Mouse (Mus musculus) forebrain, embryonic 11.5 days (tissue): ENCODE measurements at regions not wholly inside any gene's neighbourhood (a gene's known extent, or its start where the extent isn't known, plus 50 kb on each side); places are given as distances from the start of the nearest gene placed in this dataset.

Source experiments
- ATAC-seq: fragments of 200-750 bp; cut with Nextera tagmentation; replicated peaks from 2 replicates; pipeline ENCODE4 v1.8.0; 2017; ENCODE audit warnings: moderate TSS enrichment; ENCODE audit not compliant: low FRiP score
- DNase-seq: peaks from one replicate; pipeline ENCODE4 v3.0.0-alpha.2; 2017; ENCODE audit warnings: low spot score
- H3K27ac ChIP-seq: fragments of 300-500 bp; sonication (generic); 2 replicates; pipeline ENCODE4 v1.5.1; 2014; ENCODE audit warnings: low read depth, low read length
- H3K27me3 ChIP-seq: fragments of 300-500 bp; sonication (generic); 2 replicates; pipeline ENCODE4 v1.6.1; 2014; ENCODE audit warnings: mild to moderate bottlenecking, low read length, mixed read lengths; ENCODE audit not compliant: control insufficient read depth, insufficient read depth
- H3K36me3 ChIP-seq: fragments of 300-500 bp; sonication (generic); 2 replicates; pipeline ENCODE4 v1.6.1; 2014; ENCODE audit warnings: mild to moderate bottlenecking, low read length, moderate library complexity, mixed read lengths; ENCODE audit not compliant: control insufficient read depth, insufficient read depth
- H3K4me1 ChIP-seq: fragments of 300-500 bp; sonication (generic); replicated peaks from 2 replicates; pipeline ENCODE4 v1.6.1; 2014; ENCODE audit warnings: low read length, mixed read lengths; ENCODE audit not compliant: control insufficient read depth, insufficient read depth
- H3K4me2 ChIP-seq: fragments of 300-500 bp; sonication (generic); 2 replicates; pipeline ENCODE4 v1.6.1; 2014; ENCODE audit warnings: low read depth, mild to moderate bottlenecking, low read length, moderate library complexity, mixed read lengths; ENCODE audit not compliant: severe bottlenecking
- H3K4me3 ChIP-seq: fragments of 300-500 bp; sonication (generic); 2 replicates; pipeline ENCODE4 v1.5.1; 2014; ENCODE audit warnings: low read depth, low read length
- H3K9ac ChIP-seq: fragments of 300-500 bp; sonication (generic); 2 replicates; pipeline ENCODE4 v1.6.1; 2014; ENCODE audit warnings: low read length
- H3K9me3 ChIP-seq: fragments of 300-500 bp; sonication (generic); 2 replicates; pipeline ENCODE4 v1.6.1; 2016; ENCODE audit warnings: low read length, mixed read lengths; ENCODE audit not compliant: control insufficient read depth
- WGBS: fragments of 180-500 bp; shearing (Covaris S2); extraction: QIAGEN DNeasy Blood & Tissue Kit; methylation state at CpG from one replicate; pipeline ENCODE4 v1.1.7; 2014; 5-methylcytosine and 5-hydroxymethylcytosine counted together

- H3K27ac ChIP-seq, result no peak overlapping the region
- no peak overlapping the region for H3K4me2 ChIP-seq
- no peak for ATAC-seq
- WGBS, result 80% methylated on average over 3 of the region's 3 CpGs
- no peaks in the 10 kb centered on the region for H3K9me3 ChIP-seq
- H3K4me1 ChIP-seq, result no peaks in the 10 kb centered on the region
- H3K36me3 ChIP-seq, result no peaks in the 10 kb centered on the region
- no peaks in the 10 kb centered on the region for H3K27me3 ChIP-seq
- no peak overlapping the region for H3K4me3 ChIP-seq
- no peak for DNase-seq
- H3K9ac ChIP-seq, result no peak overlapping the region
Observed at GRCm38 (mm10) chr17:89592826-89593225, 317.4 kb downstream of the Gm10184 start.

- Histone ChIP-seq H3K4me3 (no peak overlapping the region), H3K4me1 (no peaks in the 10 kb centered on the region), H3K4me2 (no peak overlapping the region), H3K9me3 (no peaks in the 10 kb centered on the region), H3K27me3 (no peaks in the 10 kb centered on the region), H3K36me3 (no peaks in the 10 kb centered on the region), H3K9ac (no peak overlapping the region), H3K27ac (no peak overlapping the region)
- DNase-seq (no peak), ATAC-seq (no peak)
Observed at GRCm38 (mm10) chr17:89559506-89559905, 350.7 kb downstream of the Gm10184 start.

GRCm38 (mm10) chr17:89554754-89555153, 354.3 kb upstream of the Fshr start:
- WGBS, result 77% methylated on average over 1 of the region's 1 CpGs
- ATAC-seq, result no peak; the same call in 1 of the 2 replicates

GRCm38 (mm10) chr17:89553597-89553996, 353.1 kb upstream of the Fshr start:
- no peaks in the 10 kb centered on the region for H3K9me3 ChIP-seq
- ATAC-seq, result no peak
- WGBS, result 83% methylated on average over 3 of the region's 3 CpGs

More at GRCm38 (mm10) chr17:89554754-89555153, 354.3 kb upstream of the Fshr start:
- no peaks in the 10 kb centered on the region for H3K36me3 ChIP-seq
- H3K27ac ChIP-seq, result no peak overlapping the region
- DNase-seq, result no peak
- H3K9ac ChIP-seq, result no peak overlapping the region
- H3K4me3 ChIP-seq, result no peak overlapping the region
- no peaks in the 10 kb centered on the region for H3K4me1 ChIP-seq
- no peaks in the 10 kb centered on the region for H3K27me3 ChIP-seq
- no peak overlapping the region for H3K4me2 ChIP-seq
- H3K9me3 ChIP-seq, result no peaks in the 10 kb centered on the region

GRCm38 (mm10) chr17:89550758-89551157, 350.3 kb upstream of the Fshr start:
- no peaks in the 10 kb centered on the region for H3K9me3 ChIP-seq
- no peak overlapping the region for H3K4me3 ChIP-seq
- H3K9ac ChIP-seq, result no peak overlapping the region
- 81% methylated on average over 3 of the region's 3 CpGs for WGBS
- H3K4me1 ChIP-seq, result no peaks in the 10 kb centered on the region
- no peak overlapping the region for H3K27ac ChIP-seq
- H3K4me2 ChIP-seq, result no peak overlapping the region
- no peaks in the 10 kb centered on the region for H3K27me3 ChIP-seq
- no peak for DNase-seq
- H3K36me3 ChIP-seq, result no peaks in the 10 kb centered on the region
- no peak for ATAC-seq

More at GRCm38 (mm10) chr17:89553597-89553996, 353.1 kb upstream of the Fshr start:
- no peaks in the 10 kb centered on the region for H3K36me3 ChIP-seq
- H3K4me3 ChIP-seq, result no peak overlapping the region
- DNase-seq, result no peak
- H3K27ac ChIP-seq, result no peak overlapping the region
- H3K27me3 ChIP-seq, result no peaks in the 10 kb centered on the region
- no peak overlapping the region for H3K9ac ChIP-seq
- H3K4me2 ChIP-seq, result no peak overlapping the region
- no peaks in the 10 kb centered on the region for H3K4me1 ChIP-seq

- peak; percentile 47 for ATAC-seq
- WGBS, result 73% methylated on average over 4 of the region's 4 CpGs
- Histone ChIP-seq H3K36me3 (no peaks in the 10 kb centered on the region), H3K4me2 (no peak overlapping the region), H3K27ac (no peak overlapping the region), H3K9ac (no peak overlapping the region), H3K4me1 (no peaks in the 10 kb centered on the region), H3K9me3 (no peaks in the 10 kb centered on the region), H3K4me3 (no peak overlapping the region), H3K27me3 (no peaks in the 10 kb centered on the region)
- no peak for DNase-seq
Observed at GRCm38 (mm10) chr17:89521912-89522311, 321.4 kb upstream of the Fshr start.

GRCm38 (mm10) chr17:89519413-89519812, 318.9 kb upstream of the Fshr start:
- H3K27ac ChIP-seq, result no peak overlapping the region
- ATAC-seq (no peak), DNase-seq (no peak)
- H3K4me1 ChIP-seq, result no peaks in the 10 kb centered on the region
- no peaks in the 10 kb centered on the region for H3K36me3 ChIP-seq
- no peak overlapping the region for H3K9ac ChIP-seq
- H3K4me2 ChIP-seq, result no peak overlapping the region
- WGBS, result 66% methylated on average over 2 of the region's 2 CpGs
- no peaks in the 10 kb centered on the region for H3K9me3 ChIP-seq
- H3K27me3 ChIP-seq, result no peaks in the 10 kb centered on the region
- H3K4me3 ChIP-seq, result no peak overlapping the region

- H3K4me3 ChIP-seq, result no peak overlapping the region
- H3K27ac ChIP-seq, result no peak overlapping the region
- no peaks in the 10 kb centered on the region for H3K36me3 ChIP-seq
- no peaks in the 10 kb centered on the region for H3K4me1 ChIP-seq
- no peak for ATAC-seq
- no peaks in the 10 kb centered on the region for H3K27me3 ChIP-seq
- WGBS, result 83% methylated on average over 3 of the region's 3 CpGs
- no peaks in the 10 kb centered on the region for H3K9me3 ChIP-seq
- DNase-seq, result no peak
- no peak overlapping the region for H3K9ac ChIP-seq
- H3K4me2 ChIP-seq, result no peak overlapping the region
Observed at GRCm38 (mm10) chr17:89505288-89505687, 304.8 kb upstream of the Fshr start.

GRCm38 (mm10) chr17:89493547-89493946, 293.1 kb upstream of the Fshr start:
- Histone ChIP-seq H3K36me3 (no peaks in the 10 kb centered on the region), H3K4me1 (no peaks in the 10 kb centered on the region), H3K4me3 (no peak overlapping the region), H3K27me3 (no peaks in the 10 kb centered on the region), H3K9ac (no peak overlapping the region), H3K4me2 (no peak overlapping the region), H3K9me3 (no peaks in the 10 kb centered on the region), H3K27ac (no peak overlapping the region)
- WGBS, result 62% methylated on average over 2 of the region's 2 CpGs
- ATAC-seq (no peak), DNase-seq (no peak)
